In the genomic region with DNA sequence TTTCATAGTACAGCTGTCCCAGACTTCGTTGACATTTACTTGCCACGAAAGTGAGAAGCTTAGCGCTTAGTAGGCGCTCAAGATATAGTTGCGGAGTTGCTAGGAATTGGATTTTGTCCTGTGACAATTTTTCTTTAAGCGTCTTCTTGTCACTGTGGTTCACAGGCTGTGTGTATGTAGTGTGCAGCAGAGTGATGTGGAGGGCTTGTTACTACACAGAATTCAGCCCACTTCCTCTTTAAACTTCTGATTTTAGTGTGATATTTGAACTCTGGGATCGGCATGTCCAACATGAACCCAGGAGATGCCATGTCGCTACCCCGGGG, we compare ENCODE assay signal across 8 mouse cellular contexts. TPM values are rescaled to one million over a fixed set of nuclear protein-coding genes. Genes with fewer than 3 reads are reported as not detected.
DNase-seq lines count a peak whose midpoint lies in the region; ATAC-seq and TF ChIP-seq lines count a peak whose summit lies in the region.

No protein-coding gene starts in this region.

- no peaks in the 10 kb centered on the region for H3K36me3 ChIP-seq in thymus, adult 2 months (ENCODE audit: control insufficient read depth, insufficient read depth, low read length)
- no peaks in the 10 kb centered on the region for H3K36me3 ChIP-seq in liver, embryonic 15.5 days (replicated peaks)

- 49% methylated on average over 9 of the region's 9 CpGs for WGBS in cerebellum, adult 2 months
- 25% methylated on average over 9 of the region's 9 CpGs for WGBS in thymus, adult 2 months
- WGBS in liver, embryonic 15.5 days (ENCODE audit: insufficient replicate concordance): 25% methylated on average over 9 of the region's 9 CpGs

- H3K4me3 ChIP-seq in cerebellum, adult 2 months (replicated peaks; ENCODE audit: insufficient read depth, low read depth, low read length): peak overlapping the region; percentile 94
- H3K4me3 ChIP-seq in thymus, adult 2 months (ENCODE audit: control insufficient read depth, insufficient read depth, low read length): peak overlapping the region; percentile 97
- H3K4me3 ChIP-seq in liver, embryonic 15.5 days (replicated peaks): peak overlapping the region; percentile 73

- H3K9me3 ChIP-seq in liver, embryonic 15.5 days (replicated peaks): no peaks in the 10 kb centered on the region

- no peaks in the 10 kb centered on the region for H3K4me1 ChIP-seq in cerebellum, adult 2 months (ENCODE audit: control insufficient read depth, insufficient read depth, low read length)
- 0 out of 2 replicates have a peak, but pooled peaks cover 3% of the 10 kb centered on the region for H3K4me1 ChIP-seq in thymus, adult 2 months (replicated peaks; ENCODE audit: control insufficient read depth, insufficient read depth, low read length)
- H3K4me1 ChIP-seq in liver, embryonic 15.5 days (replicated peaks): peaks cover 8% of the 10 kb centered on the region; the same call in 1 of the 2 replicates

- peak overlapping the region; percentile 85 for H3K4me2 ChIP-seq in liver, embryonic 15.5 days

- ATAC-seq in liver, embryonic 15.5 days (ENCODE audit: insufficient read depth): no peak

- peak overlapping the region; percentile 19 for H3K27ac ChIP-seq in cerebellum, adult 2 months (ENCODE audit: insufficient read depth, low read length)
- no peak overlapping the region for H3K27ac ChIP-seq in thymus, adult 2 months (ENCODE audit: control insufficient read depth, insufficient read depth, low read length)
- no peak overlapping the region for H3K27ac ChIP-seq in liver, embryonic 15.5 days (replicated peaks)

- DNase-seq in cerebellum, adult 2 months: no peak
- no peak for DNase-seq in cerebellum, adult 8-10 months
- no peak for DNase-seq in thymus, adult 2 months
- no peak for DNase-seq in thymus, postnatal 36 days
- DNase-seq in left cerebral cortex, postnatal 36 days (ENCODE audit: low spot score in 2 of 2): no peak
- no peak for DNase-seq in thymus, postnatal 4 days
- no peak for DNase-seq in spleen, adult 12 weeks (ENCODE audit: low spot score)

- intact Hi-C loops in left cerebral cortex, postnatal 36 days (cut with DNase I): no loop called here

- H3K9ac ChIP-seq in liver, embryonic 15.5 days: peak overlapping the region; percentile 66

- no peak for TF ChIP-seq CTCF in cerebellum, adult 2 months (IDR thresholded peaks at IDR 0.05; ENCODE audit: borderline replicate concordance, insufficient read depth, low read depth, low read length)
- no peak for TF ChIP-seq CTCF in thymus, adult 2 months (IDR thresholded peaks at IDR 0.05; ENCODE audit: borderline replicate concordance, control insufficient read depth, extremely low read depth, insufficient read depth, low read length, poor library complexity)

- no peaks in the 10 kb centered on the region for H3K27me3 ChIP-seq in cerebellum, adult 2 months (ENCODE audit: control insufficient read depth, insufficient read depth, low read length)
- no peaks in the 10 kb centered on the region for H3K27me3 ChIP-seq in thymus, adult 2 months (ENCODE audit: control insufficient read depth, insufficient read depth, low read length)
- no peaks in the 10 kb centered on the region for H3K27me3 ChIP-seq in liver, embryonic 15.5 days

- no peak for TF ChIP-seq POLR2A in cerebellum, adult 2 months (IDR thresholded peaks at IDR 0.05; ENCODE audit: borderline replicate concordance, insufficient read depth, low read length)
- TF ChIP-seq POLR2A in thymus, adult 2 months (IDR thresholded peaks at IDR 0.05; ENCODE audit: control insufficient read depth, extremely low read depth, insufficient read depth, low read length, poor library complexity): no peak

RNA-seq across cellular contexts. Expression of a gene that starts 0.7 kb away (rescaled TPM):
- polyA plus RNA-seq in cerebellum, adult 2 months (2012; rRNA removed): 36.4 and 36.7 TPM in 2 replicates
- polyA plus RNA-seq in thymus, adult 2 months (2012; rRNA removed): 24.9 and 29.0 TPM in 2 replicates
- 6.8 TPM in 2 replicates for polyA plus RNA-seq in liver, embryonic 15.5 days (2015; fragmentation: Nextera tagmentation; extraction: Ambion mirVana)
- 10 to 100 TPM; 31.5 to 33.4 TPM for total RNA-seq in left cerebral cortex, postnatal 36 days (2021)

RNA-seq across cellular contexts. Expression of a gene that starts 37.3 kb away (rescaled TPM):
- polyA plus RNA-seq in cerebellum, adult 2 months (2012; rRNA removed): not detected in 2 replicates
- not detected in 2 replicates for polyA plus RNA-seq in thymus, adult 2 months (2012; rRNA removed)
- polyA plus RNA-seq in liver, embryonic 15.5 days (2015; fragmentation: Nextera tagmentation; extraction: Ambion mirVana): not detected in 2 replicates
- total RNA-seq in left cerebral cortex, postnatal 36 days (2021): not detected
